Mouse (Mus musculus) left cerebral cortex, adult 11 months (tissue): Measurements from ENCODE around the gene Pacrg.

Experiments
- DNase-seq: peaks from one replicate; pipeline ENCODE4 v3.0.0; 2022; ENCODE audit warnings: low spot score

The Pacrg gene

GRCm38 (mm10) chr17:10451306-10452077 lies 388.6 kb downstream of the Pacrg start:
- DNase-seq, result peak; percentile 58

GRCm38 (mm10) chr17:10449800-10450299 lies 390.3 kb downstream of the Pacrg start:
- DNase-seq, result no peak

GRCm38 (mm10) chr17:10448417-10448816 lies 391.7 kb downstream of the Pacrg start:
- no peak for DNase-seq

GRCm38 (mm10) chr17:10441501-10442111 lies 398.5 kb downstream of the Pacrg start:
- no peak for DNase-seq

GRCm38 (mm10) chr17:10440961-10441360 lies 399.1 kb downstream of the Pacrg start:
- no peak for DNase-seq

- DNase-seq, result no peak
Measured at GRCm38 (mm10) chr17:10439815-10440214, 400.3 kb downstream of the Pacrg start.

GRCm38 (mm10) chr17:10434867-10435266 lies 405.2 kb downstream of the Pacrg start:
- no peak for DNase-seq

GRCm38 (mm10) chr17:10432525-10433180 lies 407.5 kb downstream of the Pacrg start:
- DNase-seq, result no peak

GRCm38 (mm10) chr17:10431849-10432524 lies 408.1 kb downstream of the Pacrg start:
- DNase-seq, result no peak

- no peak for DNase-seq
Measured at GRCm38 (mm10) chr17:10430831-10431230, 409.3 kb downstream of the Pacrg start.

- DNase-seq, result no peak
Measured at GRCm38 (mm10) chr17:10429406-10429805, 410.7 kb downstream of the Pacrg start.

GRCm38 (mm10) chr17:10425311-10425710 lies 414.8 kb downstream of the Pacrg start:
- no peak for DNase-seq

GRCm38 (mm10) chr17:10417558-10418253 lies 422.4 kb downstream of the Pacrg start:
- DNase-seq, result no peak

GRCm38 (mm10) chr17:10416995-10417394 lies 423.1 kb downstream of the Pacrg start:
- no peak for DNase-seq

- DNase-seq, result no peak
Measured at GRCm38 (mm10) chr17:10416101-10416500, 424.0 kb downstream of the Pacrg start.

- DNase-seq, result no peak
Measured at GRCm38 (mm10) chr17:10414383-10414782, 425.7 kb downstream of the Pacrg start.

GRCm38 (mm10) chr17:10413870-10414269 lies 426.2 kb downstream of the Pacrg start:
- no peak for DNase-seq

GRCm38 (mm10) chr17:10410597-10411476 lies 429.3 kb downstream of the Pacrg start:
- DNase-seq, result no peak

- DNase-seq, result no peak
Measured at GRCm38 (mm10) chr17:10408681-10409081, 431.4 kb downstream of the Pacrg start.

GRCm38 (mm10) chr17:10407031-10407722 lies 432.9 kb downstream of the Pacrg start:
- no peak for DNase-seq
